Mouse (Mus musculus) brain, embryonic 14.5 days (tissue): ENCODE measurements around the gene Mdh1. TPM values are rescaled to one million over a fixed set of nuclear protein-coding genes. Genes with fewer than 3 reads are reported as not detected.

ENCODE experiments used
- DNase-seq: peaks from one replicate; pipeline ENCODE4 v3.0.0-alpha.2; 2011; ENCODE audit warnings: low read depth
- CTCF ChIP-seq: fragments of 200-500 bp; IDR thresholded peaks from 2 replicates; pipeline ENCODE4 v1.5.1; 2012; ENCODE audit warnings: inconsistent platforms, mild to moderate bottlenecking, moderate library complexity, borderline replicate concordance; ENCODE audit not compliant: insufficient read depth, insufficient read length; ENCODE audit errors: extremely low read depth
- POLR2A ChIP-seq: fragments of 200-500 bp; IDR thresholded peaks from 2 replicates; pipeline ENCODE4 v1.6.1; 2012; ENCODE audit warnings: mild to moderate bottlenecking, inconsistent platforms, borderline replicate concordance; ENCODE audit not compliant: poor library complexity, insufficient read depth, insufficient read length, severe bottlenecking; ENCODE audit errors: extremely low read depth
- polyA plus RNA-seq: library from polyadenylated mRNA; depleted of rRNA; stranded (reverse); fragments of >200 nt; gene quantifications from 2 replicates; pipeline ENCODE4 v1.2.3, GENCODE M21; 2012; rRNA removed

Mdh1 gene
- polyA plus RNA-seq = 230 and 233 TPM in 2 replicates

DNA sequence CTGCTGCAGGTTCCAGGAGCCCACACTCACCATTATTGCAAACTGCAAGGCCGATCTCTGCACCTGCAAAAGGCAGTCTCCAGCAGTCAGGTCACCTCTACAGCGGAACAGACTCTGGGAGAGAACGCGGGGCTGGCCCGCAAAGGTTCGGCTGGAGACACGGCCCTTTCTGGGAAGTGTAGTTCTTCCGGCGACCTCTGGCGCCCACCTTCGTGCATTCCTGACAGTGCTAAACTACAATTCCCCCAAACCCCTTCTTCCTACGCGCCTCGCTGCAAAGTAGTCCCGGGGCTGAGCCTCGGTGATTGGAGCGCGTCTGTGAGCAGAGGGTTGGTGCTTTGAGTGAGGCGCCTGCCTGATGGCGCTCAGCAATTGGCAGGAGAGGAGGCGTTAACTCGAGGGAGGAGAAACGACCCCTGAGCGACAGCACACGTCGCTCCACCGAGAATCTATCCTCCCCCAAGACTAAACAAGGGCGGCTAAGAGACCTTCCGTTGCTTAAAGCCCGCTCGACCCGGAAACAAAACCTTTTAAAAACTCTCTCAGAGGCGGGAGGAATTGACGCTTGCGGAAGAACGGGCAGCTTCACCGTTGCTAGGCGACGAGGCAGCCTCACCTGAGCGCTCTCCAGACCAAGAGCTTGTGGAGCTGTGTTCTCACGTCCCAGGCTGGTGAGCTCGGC is at the start of gene Mdh1, which contains the start of gene Wdpcp:
Mdh1 (minus strand) TSS at position 668 of the 682 bp plus-strand sequence.
Wdpcp (plus strand) TSS at position 536 of the 682 bp plus-strand sequence.
- DNase-seq = peak; percentile 100
- peak; percentile 43; the same call in 1 of the 2 replicates for TF ChIP-seq POLR2A
- no peak for TF ChIP-seq CTCF

DNA sequence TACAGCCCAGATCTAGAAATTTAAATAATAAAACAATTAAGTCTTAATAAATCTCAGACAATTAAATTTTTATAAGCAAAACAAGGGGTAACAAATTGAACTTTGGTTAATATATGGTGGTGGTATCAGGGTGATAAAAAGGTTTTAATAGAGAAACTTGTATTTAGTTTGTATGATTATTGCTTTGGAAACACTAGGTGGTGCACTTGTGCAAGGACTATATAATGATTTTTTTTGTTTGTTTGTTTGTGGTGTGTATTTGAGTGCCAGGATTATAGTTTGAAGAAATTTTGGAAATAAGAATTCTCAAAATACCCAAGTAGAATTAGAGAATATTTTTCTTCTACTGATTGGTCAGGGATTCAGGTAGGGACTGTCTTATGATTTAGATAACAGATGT is 43.7 kb upstream of the Mdh1 start:
- TF ChIP-seq POLR2A = no peak
- no peak for TF ChIP-seq CTCF
- peak; percentile 19 for DNase-seq

DNA sequence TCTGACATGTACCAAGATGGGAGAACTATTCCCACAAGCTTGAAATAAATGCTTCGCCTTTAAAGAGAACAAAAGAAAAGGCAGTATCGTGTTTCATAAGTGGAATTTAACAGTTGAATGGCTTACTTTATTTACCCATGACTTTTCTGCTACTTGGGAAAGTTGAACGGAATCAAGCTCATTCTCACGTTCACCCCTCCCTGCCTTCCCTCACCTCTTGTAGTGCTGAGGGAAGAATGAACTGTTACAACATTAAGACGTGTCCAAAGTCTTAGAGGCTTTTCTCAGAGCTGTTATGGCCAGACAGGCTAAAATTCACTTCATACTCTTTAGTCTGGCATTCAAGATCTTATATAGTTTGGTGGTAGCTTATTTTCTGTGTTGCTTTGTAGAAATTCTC is 30.3 kb upstream of the Mdh1 start:
- TF ChIP-seq POLR2A (no peak), CTCF (no peak)
- DNase-seq = no peak

DNA sequence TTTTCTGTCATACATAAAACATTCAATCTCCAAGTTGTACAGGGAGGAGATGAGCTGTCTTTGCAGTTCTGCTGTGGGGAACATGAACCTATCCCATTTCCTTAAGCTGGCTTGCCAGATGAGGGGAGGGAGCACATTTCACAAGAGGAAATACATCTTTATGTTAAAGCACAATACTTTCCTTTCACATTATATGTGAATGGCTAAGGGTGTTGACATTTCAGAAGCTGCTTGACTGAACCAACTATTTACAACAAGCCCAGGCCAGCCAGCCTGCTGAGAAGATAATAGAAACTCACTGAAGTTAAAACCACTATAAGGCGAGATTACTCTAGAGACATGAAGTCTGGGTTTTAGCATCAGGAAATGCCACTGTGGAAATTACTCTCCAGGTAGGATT is 11.1 kb upstream of the Mdh1 start:
- DNase-seq = peak; percentile 4
- TF ChIP-seq CTCF = no peak
- no peak for TF ChIP-seq POLR2A

DNA sequence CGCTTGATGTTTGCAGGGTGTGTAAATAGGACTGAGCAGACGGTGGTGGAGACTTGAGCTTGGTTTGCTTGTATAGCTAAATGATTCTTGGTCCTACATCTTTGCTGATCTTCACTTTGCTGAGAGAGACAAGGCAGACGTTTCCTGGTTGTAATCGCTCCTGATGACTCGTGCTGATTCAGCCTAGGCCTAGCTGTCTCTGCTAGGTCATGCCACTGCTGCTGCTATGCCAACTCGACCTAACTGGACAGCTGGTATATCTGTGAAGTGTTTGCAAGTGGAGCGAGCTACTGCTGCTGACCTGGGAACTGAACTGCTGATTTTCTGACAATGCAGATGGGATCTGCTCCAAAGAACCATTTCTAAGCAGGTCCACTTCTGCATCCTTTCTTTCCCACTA is 9.3 kb upstream of the Mdh1 start:
- TF ChIP-seq CTCF (no peak), POLR2A (no peak)

DNA sequence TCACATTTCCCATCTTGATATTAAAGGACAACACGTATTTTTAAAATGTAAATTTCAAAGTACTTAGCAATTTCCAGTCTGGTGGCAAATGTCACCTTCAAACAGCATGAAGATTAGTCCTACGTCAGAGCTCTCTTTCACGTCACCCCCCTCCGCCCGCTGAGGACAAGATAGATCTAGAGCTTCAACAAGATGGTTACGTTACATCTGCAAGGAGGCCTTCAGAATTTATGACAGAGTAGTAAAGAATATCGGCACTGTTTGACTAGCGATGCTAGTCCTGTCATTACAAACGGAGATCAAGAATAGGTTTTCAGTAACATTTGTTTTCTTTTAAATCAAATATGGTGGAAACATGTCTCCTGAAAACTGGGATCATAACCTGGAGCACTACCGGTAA is 1.2 kb downstream of the Mdh1 start:
- TF ChIP-seq POLR2A = no peak
- TF ChIP-seq CTCF = no peak
- peak; percentile 52 for DNase-seq

More for the DNA sequence above, 9.3 kb upstream of the Mdh1 start:
- no peak for DNase-seq

DNA sequence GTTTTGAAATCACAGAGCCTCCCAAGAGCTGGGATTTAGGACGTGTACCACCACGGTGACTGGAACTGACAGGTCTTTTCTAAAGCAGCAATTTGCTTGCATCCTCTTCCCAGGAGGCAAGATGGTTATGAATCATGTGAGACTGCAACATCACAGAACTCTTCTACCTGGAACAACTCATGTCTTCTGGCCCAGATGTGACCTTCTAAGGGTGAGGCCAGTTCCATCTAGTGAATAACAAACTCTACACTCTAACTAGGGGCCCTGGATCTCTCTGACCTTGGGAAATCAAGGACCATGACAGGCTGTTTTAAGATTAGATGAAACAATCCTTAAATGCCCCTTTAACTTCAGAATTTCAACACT is 2.1 kb downstream of the Mdh1 start:
- TF ChIP-seq POLR2A (no peak), CTCF (no peak)

DNA sequence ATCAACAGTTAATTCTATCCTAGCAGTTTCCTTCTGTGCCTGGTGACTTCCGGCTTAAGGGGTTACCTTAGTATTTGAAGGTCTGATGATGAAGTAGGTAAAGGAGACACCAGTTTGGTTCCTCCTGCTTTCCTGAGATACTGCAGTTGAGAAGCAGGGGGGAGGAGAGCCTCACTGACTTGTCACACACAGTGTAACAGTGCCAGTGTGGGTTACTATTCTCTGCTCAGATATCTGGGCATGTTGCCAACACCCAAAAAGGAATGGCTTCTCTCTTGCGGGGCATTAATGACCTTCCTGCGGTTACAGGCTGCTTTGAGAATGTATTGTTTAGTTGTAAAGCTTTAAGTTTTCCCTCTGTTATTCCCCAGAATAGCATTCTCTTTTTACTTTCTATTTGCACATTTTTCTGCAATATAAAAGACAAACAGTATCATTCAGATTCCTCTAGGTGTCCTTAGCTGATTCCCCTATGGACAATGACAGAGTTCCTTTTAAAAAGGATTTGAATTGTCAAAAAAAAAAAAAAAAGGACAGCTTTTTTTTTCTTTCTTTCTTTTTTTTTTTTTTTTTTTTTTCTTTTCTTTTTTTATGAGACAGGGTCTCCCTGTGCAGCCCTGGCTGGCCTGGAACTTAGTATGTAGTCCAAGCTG is 2.6 kb downstream of the Mdh1 start:
- DNase-seq = peak; percentile 89
- TF ChIP-seq POLR2A (no peak), CTCF (no peak)

More for the DNA sequence above, 2.1 kb downstream of the Mdh1 start:
- no peak for DNase-seq

DNA sequence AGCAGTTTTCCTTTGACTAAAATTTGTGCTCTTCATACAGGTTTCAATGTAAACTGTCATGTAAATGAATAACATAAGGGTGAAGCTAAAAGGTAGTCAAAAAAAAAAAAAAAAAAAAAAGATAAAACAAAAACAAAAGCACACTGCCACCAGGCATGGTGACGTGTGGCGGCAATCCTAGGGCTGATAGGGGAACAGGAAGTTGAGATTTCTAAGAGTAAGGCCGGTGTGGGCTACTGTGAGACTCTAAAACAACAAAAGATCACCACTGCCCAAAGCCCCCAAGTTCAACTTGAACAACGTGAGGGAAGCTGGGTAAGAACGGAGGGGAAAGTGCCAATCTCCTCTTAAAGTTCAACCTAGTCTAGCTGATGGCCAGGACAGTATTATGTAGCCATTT is 3.2 kb downstream of the Mdh1 start:
- DNase-seq = no peak
- no peak for TF ChIP-seq CTCF
- TF ChIP-seq POLR2A = no peak

DNA sequence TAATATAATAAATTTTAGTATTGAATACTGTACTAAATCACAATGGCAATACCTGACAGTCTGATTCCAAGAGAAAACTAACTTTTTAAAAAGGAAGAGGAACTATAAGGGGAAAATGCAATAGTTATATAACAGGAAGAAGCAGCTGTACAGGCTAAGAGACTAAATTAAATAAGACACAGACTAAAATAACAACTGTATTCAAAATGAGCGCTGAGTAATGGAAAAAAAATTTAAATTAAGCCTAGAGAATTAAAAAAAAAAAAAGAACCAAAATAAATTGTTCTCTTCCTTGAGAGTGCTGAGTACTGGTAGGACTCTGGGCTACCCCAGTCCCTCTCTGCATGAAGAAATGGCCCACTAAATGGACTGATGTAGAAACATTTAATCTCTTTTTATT is 4.4 kb downstream of the Mdh1 start:
- TF ChIP-seq POLR2A (no peak), CTCF (no peak)
- no peak for DNase-seq

DNA sequence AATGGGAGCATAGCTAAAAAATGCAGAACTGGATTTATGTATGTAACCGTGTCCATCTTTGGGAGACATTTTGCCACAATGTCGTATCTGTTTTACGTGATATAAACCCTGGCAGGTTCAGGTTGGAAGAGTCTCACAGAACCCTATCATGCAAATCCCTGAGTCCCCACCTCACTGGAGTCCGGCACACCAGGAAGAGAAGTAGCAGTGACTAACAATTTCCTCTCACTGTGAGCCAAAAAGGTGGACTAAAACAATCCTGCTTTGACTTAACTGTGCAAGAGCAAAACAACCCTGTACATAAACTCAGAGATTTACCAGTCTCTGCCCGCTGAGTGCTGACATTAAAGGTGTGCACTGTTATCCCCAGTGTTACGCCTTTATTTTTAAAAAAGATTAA is 5.2 kb downstream of the Mdh1 start:
- DNase-seq = no peak
- no peak for TF ChIP-seq POLR2A
- TF ChIP-seq CTCF = no peak

DNA sequence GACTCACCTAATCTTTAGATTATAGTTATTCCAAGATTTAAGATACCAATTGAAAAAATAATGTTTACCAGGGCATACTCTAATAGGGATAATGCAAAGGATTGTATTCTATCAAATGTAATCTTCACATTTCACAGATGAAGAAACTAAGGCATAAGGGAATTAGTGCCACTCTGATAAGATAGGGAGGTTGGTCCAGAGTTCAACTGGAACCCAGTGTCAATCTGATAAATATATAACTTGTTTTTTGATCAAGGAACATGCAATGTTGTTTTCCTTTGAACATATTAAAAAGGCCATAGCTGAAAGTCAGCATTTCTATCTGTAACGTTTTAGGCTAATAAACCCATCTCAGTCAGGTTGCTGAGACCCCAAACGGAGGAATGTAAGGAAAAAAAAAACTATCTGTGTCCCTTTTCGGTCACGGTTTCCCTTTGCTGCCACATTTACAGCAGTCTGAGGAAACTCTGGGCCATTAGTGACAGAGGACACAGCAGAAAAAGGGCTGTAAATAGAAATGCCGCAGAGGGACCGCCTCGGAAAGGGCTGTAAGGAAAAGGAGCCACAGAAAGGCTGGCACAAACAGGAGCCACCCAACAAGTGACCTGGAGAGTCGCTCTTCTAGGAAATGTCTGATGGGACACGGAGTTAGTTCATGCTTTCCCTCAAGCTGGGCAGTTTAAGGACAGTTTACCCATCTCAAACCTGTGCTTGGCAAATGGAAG is 7.3 kb downstream of the Mdh1 start:
- no peak for DNase-seq
- no peak for TF ChIP-seq CTCF
- no peak for TF ChIP-seq POLR2A

DNA sequence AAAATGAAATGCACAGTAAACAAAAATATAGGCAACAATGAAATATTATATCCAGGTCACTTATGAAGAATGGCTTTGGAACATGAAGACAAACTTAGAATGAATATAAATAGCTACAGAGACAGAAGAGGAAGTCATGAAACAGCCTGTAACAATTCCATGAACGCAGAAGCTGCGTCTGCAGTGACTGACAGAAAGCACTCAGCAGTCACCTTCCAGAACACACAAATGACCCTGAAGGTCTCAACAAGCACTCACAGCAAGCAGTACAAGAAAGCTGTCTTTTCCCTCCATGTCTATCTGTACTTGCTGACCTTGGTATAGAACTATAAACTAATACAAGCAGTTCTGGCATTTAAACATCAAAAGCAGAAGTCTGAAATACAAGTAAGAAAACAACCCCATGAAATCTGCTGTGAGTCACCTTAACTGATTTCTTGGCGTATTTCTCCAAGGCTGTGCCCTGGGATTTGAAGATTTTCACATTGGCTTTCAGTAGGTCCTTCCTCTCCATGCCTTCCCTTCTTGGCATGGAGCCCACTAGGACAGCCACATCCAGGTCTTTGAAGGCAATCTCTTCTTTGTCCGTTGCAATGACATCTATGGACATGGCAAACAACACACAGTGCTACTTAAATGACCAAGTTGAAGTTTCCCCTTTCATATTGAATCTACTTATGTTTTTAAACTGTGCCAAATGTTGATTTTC is 8.4 kb downstream of the Mdh1 start:
- no peak for DNase-seq
- TF ChIP-seq CTCF = no peak

DNA sequence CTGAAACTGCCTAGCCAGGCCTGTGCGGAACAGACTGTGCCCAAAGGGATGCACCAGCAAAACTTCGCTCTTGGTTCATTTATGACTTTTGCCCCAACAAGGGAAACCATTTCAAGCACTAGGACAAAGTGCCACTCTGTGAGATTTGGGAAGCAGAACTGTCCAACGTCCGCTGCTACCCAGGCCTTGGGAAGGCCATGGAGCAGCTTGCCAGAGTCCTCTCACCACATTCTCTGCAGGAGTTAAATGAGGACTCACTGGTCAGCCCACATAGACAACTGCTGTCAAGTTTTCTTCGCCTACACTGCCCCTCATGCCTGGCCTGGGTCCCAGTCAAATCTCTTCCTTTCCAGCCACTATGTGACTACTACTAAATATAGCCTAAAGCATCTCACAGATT is 10.8 kb downstream of the Mdh1 start:
- TF ChIP-seq POLR2A (no peak), CTCF (no peak)

DNA sequence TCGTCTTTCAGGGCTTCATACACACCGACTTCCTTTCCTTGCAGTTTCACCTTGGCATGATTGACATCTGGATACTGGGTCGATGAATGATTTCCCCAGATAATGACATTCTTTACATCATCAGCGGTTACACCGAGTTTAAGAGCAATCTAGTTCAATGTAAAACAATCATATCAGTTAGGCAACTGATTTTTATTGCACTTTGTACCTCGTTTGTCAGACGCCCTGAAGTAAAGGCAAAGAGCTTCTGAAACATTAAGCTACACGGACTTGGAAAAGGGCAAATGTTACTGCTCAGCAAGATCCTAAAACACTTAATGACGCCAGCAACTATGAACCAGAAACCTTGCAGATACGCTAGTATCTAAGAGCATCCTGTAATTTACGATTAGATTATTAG is 12.4 kb downstream of the Mdh1 start:
- DNase-seq = no peak
- TF ChIP-seq POLR2A = no peak
- TF ChIP-seq CTCF = no peak

More for the DNA sequence above, 10.8 kb downstream of the Mdh1 start:
- no peak for DNase-seq
